Comparison of ENCODE assay signal across 7 mouse cellular contexts in the genomic region with DNA sequence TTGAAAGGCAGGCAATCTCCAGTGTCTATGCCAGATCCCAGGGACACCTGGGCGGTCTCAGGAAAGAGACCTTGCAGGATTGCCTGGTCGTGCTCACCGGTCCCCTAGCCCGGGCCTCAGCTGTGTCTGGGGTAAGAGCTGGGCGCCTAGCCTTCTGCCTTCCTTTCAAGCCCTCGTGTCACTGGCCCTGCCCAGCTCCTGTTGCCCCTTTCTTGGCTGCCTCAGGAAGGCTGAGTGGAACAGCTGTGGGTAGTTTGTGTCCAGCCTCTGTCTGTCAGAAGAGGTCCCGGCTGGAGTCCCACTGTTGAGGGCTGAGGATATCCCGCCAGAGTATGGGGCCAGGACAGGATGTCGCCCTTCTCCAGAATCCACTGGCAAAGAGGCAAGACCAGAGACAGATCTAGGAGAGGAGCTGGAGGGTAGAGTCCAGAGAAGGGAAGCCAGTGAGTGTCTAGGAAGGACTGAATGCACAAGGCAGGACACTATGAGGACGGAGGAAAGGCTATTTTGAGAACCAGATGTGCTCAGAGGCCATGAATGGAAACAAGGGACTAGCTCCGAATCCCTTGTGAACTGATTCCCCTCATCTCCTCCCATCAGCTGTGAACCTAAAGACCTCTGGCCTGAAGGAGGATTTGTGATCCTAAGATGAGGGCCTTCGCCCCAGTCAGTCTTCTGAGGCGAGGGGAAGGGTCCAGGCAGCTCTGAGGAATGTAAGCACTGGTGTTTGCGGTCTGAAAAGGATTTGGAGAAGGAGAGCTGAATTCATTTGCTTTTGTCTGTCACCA. TPM values are rescaled to one million over a fixed set of nuclear protein-coding genes. Genes with fewer than 3 reads are reported as not detected.
DNase-seq lines count a peak whose midpoint lies in the region; ATAC-seq and TF ChIP-seq lines count a peak whose summit lies in the region.

No protein-coding gene starts in this region.

- no peaks in the 10 kb centered on the region for H3K36me3 ChIP-seq in lung, postnatal 0 days (ENCODE audit: insufficient read depth, low read length)
- no peaks in the 10 kb centered on the region for H3K36me3 ChIP-seq in forebrain, postnatal 0 days (ENCODE audit: insufficient read depth)
- no peaks in the 10 kb centered on the region for H3K36me3 ChIP-seq in limb, embryonic 15.5 days

- 0 out of 2 replicates have a peak, but pooled peaks cover 4% of the 10 kb centered on the region for H3K27me3 ChIP-seq in lung, postnatal 0 days (replicated peaks; ENCODE audit: insufficient read depth, low read length)
- H3K27me3 ChIP-seq in forebrain, postnatal 0 days (ENCODE audit: insufficient read depth, low read length) = 0 out of 2 replicates have a peak, but pooled peaks cover 5% of the 10 kb centered on the region
- peaks cover 36% of the 10 kb centered on the region for H3K27me3 ChIP-seq in limb, embryonic 15.5 days

- H3K9ac ChIP-seq in lung, postnatal 0 days (replicated peaks; ENCODE audit: low read depth) = no peak overlapping the region
- peak overlapping the region; percentile 10; the same call in 1 of the 2 replicates for H3K9ac ChIP-seq in forebrain, postnatal 0 days
- H3K9ac ChIP-seq in limb, embryonic 15.5 days = no peak overlapping the region

- TF ChIP-seq CTCF in lung, postnatal 0 days (IDR thresholded peaks at IDR 0.05) = no peak
- TF ChIP-seq CTCF in forebrain, postnatal 0 days (IDR thresholded peaks at IDR 0.05; ENCODE audit: low read depth) = no peak

- WGBS in lung, postnatal 0 days = 50% methylated on average over 14 of the region's 14 CpGs
- 18% methylated on average over 14 of the region's 14 CpGs for WGBS in forebrain, postnatal 0 days
- WGBS in limb, embryonic 15.5 days = 54% methylated on average over 14 of the region's 14 CpGs

- H3K4me2 ChIP-seq in lung, postnatal 0 days (replicated peaks; ENCODE audit: low read depth, low read length) = peak overlapping the region; percentile 50
- peak overlapping the region; percentile 91 for H3K4me2 ChIP-seq in forebrain, postnatal 0 days (ENCODE audit: low read depth)
- peak overlapping the region; percentile 94 for H3K4me2 ChIP-seq in limb, embryonic 15.5 days

- no peak for TF ChIP-seq EP300 in lung, postnatal 0 days (IDR thresholded peaks at IDR 0.05)

- H3K4me3 ChIP-seq in lung, postnatal 0 days (ENCODE audit: low read depth, low read length) = peak overlapping the region; percentile 49
- H3K4me3 ChIP-seq in forebrain, postnatal 0 days (ENCODE audit: low read depth, low read length) = peak overlapping the region; percentile 14; the same call in 1 of the 2 replicates
- H3K4me3 ChIP-seq in limb, embryonic 15.5 days = peak overlapping the region; percentile 52

- peak overlapping the region; percentile 15; the same call in 1 of the 2 replicates for H3K27ac ChIP-seq in lung, postnatal 0 days (ENCODE audit: low read length)
- peak overlapping the region; percentile 64; the same call in 1 of the 2 replicates for H3K27ac ChIP-seq in forebrain, postnatal 0 days (ENCODE audit: low read depth, low read length)
- no peak overlapping the region for H3K27ac ChIP-seq in limb, embryonic 15.5 days

- peaks cover 15% of the 10 kb centered on the region; the same call in 1 of the 2 replicates for H3K4me1 ChIP-seq in lung, postnatal 0 days (ENCODE audit: insufficient read depth, low read depth, low read length)
- H3K4me1 ChIP-seq in forebrain, postnatal 0 days (ENCODE audit: insufficient read depth) = 0 out of 2 replicates have a peak, but pooled peaks cover 5% of the 10 kb centered on the region
- H3K4me1 ChIP-seq in limb, embryonic 15.5 days = peaks cover 43% of the 10 kb centered on the region

- peak; percentile 12; the same call in 1 of the 2 replicates for ATAC-seq in lung, postnatal 0 days
- ATAC-seq in forebrain, postnatal 0 days = no peak; the same call in 1 of the 2 replicates
- ATAC-seq in limb, embryonic 15.5 days (ENCODE audit: insufficient number of reproducible peaks, low FRiP score, low TSS enrichment, low read depth) = no peak

- no peak for DNase-seq in lung, postnatal 0 days (ENCODE audit: low spot score)
- DNase-seq in lung, adult 18-20 months = no peak
- no peak for DNase-seq in forebrain, postnatal 0 days
- DNase-seq in testis, postnatal 14 days (ENCODE audit: low spot score) = no peak
- DNase-seq in cerebellum, adult 9-10 months = no peak
- no peak for DNase-seq in gastrocnemius, adult 8-10 months (ENCODE audit: low spot score in 2 of 2)

- H3K9me3 ChIP-seq in lung, postnatal 0 days (ENCODE audit: low read length) = no peaks in the 10 kb centered on the region
- no peaks in the 10 kb centered on the region for H3K9me3 ChIP-seq in forebrain, postnatal 0 days (ENCODE audit: low read length)
- H3K9me3 ChIP-seq in limb, embryonic 15.5 days = no peaks in the 10 kb centered on the region

RNA-seq across cellular contexts. Expression of gene Nes, which starts 2.9 kb away (rescaled TPM):
- polyA plus RNA-seq in lung, postnatal 0 days (2015; fragmentation: Nextera tagmentation; extraction: Ambion mirVana) = 22.2 and 30.7 TPM in 2 replicates
- total RNA-seq in forebrain, postnatal 0 days (2014; rRNA removed) = 32.4 and 39.2 TPM in 2 replicates
- polyA plus RNA-seq in forebrain, postnatal 0 days (2015; fragmentation: Nextera tagmentation; extraction: Ambion mirVana) = 14.5 and 17.9 TPM in 2 replicates
- 26.6 and 37.2 TPM in 2 replicates for polyA plus RNA-seq in limb, embryonic 15.5 days (2015; fragmentation: Nextera tagmentation; extraction: Ambion mirVana)
- 10 to 100 TPM in 2 of 4 experiments, 1 to 10 TPM in 2; 8.7 to 18.0 (median 12.0) TPM for total RNA-seq in gastrocnemius, adult 8-10 months (2022)

RNA-seq across cellular contexts. Expression of gene Crabp2, which starts 25.3 kb away (rescaled TPM):
- 0.21 and 0.38 TPM in 2 replicates for polyA plus RNA-seq in lung, postnatal 0 days (2015; fragmentation: Nextera tagmentation; extraction: Ambion mirVana)
- 16.8 and 17.4 TPM in 2 replicates for total RNA-seq in forebrain, postnatal 0 days (2014; rRNA removed)
- polyA plus RNA-seq in forebrain, postnatal 0 days (2015; fragmentation: Nextera tagmentation; extraction: Ambion mirVana) = 24.7 and 28.1 TPM in 2 replicates
- polyA plus RNA-seq in limb, embryonic 15.5 days (2015; fragmentation: Nextera tagmentation; extraction: Ambion mirVana) = 249 and 274 TPM in 2 replicates
- total RNA-seq in gastrocnemius, adult 8-10 months (2022) = not detected

RNA-seq across cellular contexts. Expression of gene Bcan, which starts 26.2 kb away (rescaled TPM):
- polyA plus RNA-seq in lung, postnatal 0 days (2015; fragmentation: Nextera tagmentation; extraction: Ambion mirVana) = 0.33 and 0.56 TPM in 2 replicates
- total RNA-seq in forebrain, postnatal 0 days (2014; rRNA removed) = 140 and 146 TPM in 2 replicates
- polyA plus RNA-seq in forebrain, postnatal 0 days (2015; fragmentation: Nextera tagmentation; extraction: Ambion mirVana) = 99.1 and 133 TPM in 2 replicates
- polyA plus RNA-seq in limb, embryonic 15.5 days (2015; fragmentation: Nextera tagmentation; extraction: Ambion mirVana) = 0.72 and 1.1 TPM in 2 replicates
- under 1 TPM in 1 of 4 experiments, not detected in 3; 0.15 TPM for total RNA-seq in gastrocnemius, adult 8-10 months (2022)

RNA-seq across cellular contexts. Expression of gene Rrnad1, which starts 43.3 kb away (rescaled TPM):
- polyA plus RNA-seq in lung, postnatal 0 days (2015; fragmentation: Nextera tagmentation; extraction: Ambion mirVana) = 10.8 and 11.2 TPM in 2 replicates
- total RNA-seq in forebrain, postnatal 0 days (2014; rRNA removed) = 19.3 and 31.8 TPM in 2 replicates
- 10.9 and 15.6 TPM in 2 replicates for polyA plus RNA-seq in forebrain, postnatal 0 days (2015; fragmentation: Nextera tagmentation; extraction: Ambion mirVana)
- polyA plus RNA-seq in limb, embryonic 15.5 days (2015; fragmentation: Nextera tagmentation; extraction: Ambion mirVana) = 18.4 and 18.5 TPM in 2 replicates
- total RNA-seq in gastrocnemius, adult 8-10 months (2022) = 1 to 10 TPM; 2.4 to 4.1 (median 3.5) TPM

RNA-seq across cellular contexts. Expression of gene Isg20l2, which starts 43.7 kb away (rescaled TPM):
- polyA plus RNA-seq in lung, postnatal 0 days (2015; fragmentation: Nextera tagmentation; extraction: Ambion mirVana) = 22.5 and 24.9 TPM in 2 replicates
- total RNA-seq in forebrain, postnatal 0 days (2014; rRNA removed) = 29.1 and 31.9 TPM in 2 replicates
- polyA plus RNA-seq in forebrain, postnatal 0 days (2015; fragmentation: Nextera tagmentation; extraction: Ambion mirVana) = 16.1 and 19.3 TPM in 2 replicates
- 48.5 and 56.0 TPM in 2 replicates for polyA plus RNA-seq in limb, embryonic 15.5 days (2015; fragmentation: Nextera tagmentation; extraction: Ambion mirVana)
- 1 to 10 TPM; 5.8 to 7.6 (median 7.2) TPM for total RNA-seq in gastrocnemius, adult 8-10 months (2022)

Comparison
In these comparisons a context has a peak if more than half of its experiments do, and no peak if none do; other contexts are left out.
1. RNA of gene Crabp2, which starts 25.3 kb away (polyA plus RNA-seq): 249 to 274 TPM in limb, embryonic 15.5 days and 24.7 to 28.1 TPM in forebrain, postnatal 0 days; 0.21 to 0.38 TPM in lung, postnatal 0 days; every median in the first group is over 10 times any median in the second.
2. RNA of gene Bcan, which starts 26.2 kb away (polyA plus RNA-seq): 99.1 to 133 TPM in forebrain, postnatal 0 days; 0.72 to 1.1 TPM in limb, embryonic 15.5 days and 0.33 to 0.56 TPM in lung, postnatal 0 days; every median in the first group is over 10 times any median in the second.
3. Peak in every context shown above with its lines, with median percentiles within 50 percentile points of each other: H3K4me2 ChIP-seq and H3K4me3 ChIP-seq.